26 mouse cellular contexts compared by ENCODE assay signal in the genomic region with DNA sequence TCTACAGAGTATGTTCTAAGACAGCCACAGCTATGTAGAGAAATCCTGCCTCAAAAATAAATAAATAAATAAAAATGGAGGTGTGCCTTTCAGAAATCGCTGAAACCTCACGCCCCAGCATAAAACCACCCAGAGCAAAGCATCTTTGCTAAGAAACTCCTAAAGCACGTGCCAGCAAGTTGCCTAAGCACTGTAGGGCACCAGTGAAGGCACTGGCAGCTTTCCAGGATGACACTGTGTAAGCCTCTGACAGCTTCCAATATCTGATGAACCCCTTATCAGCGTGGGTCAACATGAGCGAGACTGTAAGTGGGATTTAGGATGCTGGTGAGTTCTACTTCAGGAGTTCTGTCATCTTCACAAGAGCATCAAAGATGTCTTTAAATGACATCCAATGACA. TPM values are rescaled to one million over a fixed set of nuclear protein-coding genes. Genes with fewer than 3 reads are reported as not detected.
A peak's percentile ranks its signal among the peaks of the same experiment; 100 is the strongest.
DNase-seq lines count a peak whose midpoint lies in the region; ATAC-seq and TF ChIP-seq lines count a peak whose summit lies in the region.
"Had no signal": no experiment of that assay in that cellular context is flagged by ENCODE, and none has a peak within 500 bp of the region (broad histone marks: within the 10 kb centered on the region; RNA-seq: fewer than 3 reads in every experiment).

No protein-coding gene starts in this region.

- H3K4me3 ChIP-seq in liver, postnatal 0 days (ENCODE audit: low read depth, low read length), result no peak overlapping the region
- no peak overlapping the region for H3K4me3 ChIP-seq in liver, embryonic 11.5 days (ENCODE audit: low read depth, low read length)
- no peak overlapping the region for H3K4me3 ChIP-seq in forebrain, embryonic 12.5 days (replicated peaks)
- H3K4me3 ChIP-seq: embryonic facial prominence, embryonic 15.5 days; erythroblast, embryonic 14.5 days; forebrain, embryonic 10.5 days; forebrain, embryonic 15.5 days; heart, adult 2 months; heart, embryonic 12.5 days; hindbrain, embryonic 12.5 days had no signal

- H3K9me3 ChIP-seq in liver, postnatal 0 days (ENCODE audit: low read length), result no peaks in the 10 kb centered on the region
- no peaks in the 10 kb centered on the region for H3K9me3 ChIP-seq in liver, embryonic 11.5 days (ENCODE audit: control insufficient read depth, low read length)
- H3K9me3 ChIP-seq in forebrain, embryonic 12.5 days, result no peaks in the 10 kb centered on the region
- H3K9me3 ChIP-seq: embryonic facial prominence, embryonic 15.5 days; forebrain, embryonic 10.5 days; forebrain, embryonic 15.5 days; heart, embryonic 12.5 days; hindbrain, embryonic 12.5 days had no signal

- H3K36me3 ChIP-seq in liver, postnatal 0 days (replicated peaks; ENCODE audit: insufficient read depth, low read length), result peaks cover 3% of the 10 kb centered on the region
- peaks cover 7% of the 10 kb centered on the region; the same call in 1 of the 2 replicates for H3K36me3 ChIP-seq in liver, embryonic 11.5 days (ENCODE audit: control insufficient read depth, insufficient read depth, low read length)
- H3K36me3 ChIP-seq in forebrain, embryonic 12.5 days (replicated peaks), result peaks cover 88% of the 10 kb centered on the region

- H3K4me2 ChIP-seq in liver, postnatal 0 days (ENCODE audit: low read depth, low read length), result no peak overlapping the region
- no peak overlapping the region for H3K4me2 ChIP-seq in liver, embryonic 11.5 days
- no peak overlapping the region for H3K4me2 ChIP-seq in forebrain, embryonic 12.5 days
- H3K4me2 ChIP-seq: embryonic facial prominence, embryonic 15.5 days; forebrain, embryonic 15.5 days; heart, embryonic 12.5 days; hindbrain, embryonic 12.5 days had no signal

- TF ChIP-seq EP300 in liver, postnatal 0 days (IDR thresholded peaks at IDR 0.05; ENCODE audit: low read depth), result no peak

- no peaks in the 10 kb centered on the region for H3K4me1 ChIP-seq in liver, postnatal 0 days (ENCODE audit: insufficient read depth)
- no peaks in the 10 kb centered on the region for H3K4me1 ChIP-seq in liver, embryonic 11.5 days (replicated peaks; ENCODE audit: control insufficient read depth, insufficient read depth, low read length)
- H3K4me1 ChIP-seq in forebrain, embryonic 12.5 days, result no peaks in the 10 kb centered on the region
- H3K4me1 ChIP-seq: forebrain, embryonic 10.5 days; forebrain, embryonic 15.5 days; hindbrain, embryonic 12.5 days had no signal

- peak; percentile 29 to 34 for DNase-seq in adrenal gland, postnatal 36 days
- DNase-seq in adrenal gland, postnatal 25 days, result no peak
- peak; percentile 42 for DNase-seq in liver, postnatal 0 days
- no peak for DNase-seq in liver, embryonic 11.5 days (ENCODE audit: low spot score)
- DNase-seq in NIH3T3 (ENCODE audit: low read depth), result peak; percentile 15
- no peak for DNase-seq in right cerebral cortex, adult 2 months (ENCODE audit: low spot score in 2 of 2)
- DNase-seq: adrenal gland, adult 8-10 months; cerebellum, adult 11 months; cerebellum, adult 8-10 months; cerebellum, postnatal 14 days; embryo, embryonic 11 days; gastrocnemius, postnatal 10 days; heart, adult 2 months; heart, postnatal 4 days had no signal

- WGBS in liver, postnatal 0 days (ENCODE audit: insufficient replicate concordance), result 56% methylated on average over 5 of the region's 5 CpGs
- WGBS in liver, embryonic 11.5 days, result 77% methylated on average over 5 of the region's 5 CpGs
- 91% methylated on average over 5 of the region's 5 CpGs for WGBS in forebrain, embryonic 12.5 days

- no peak overlapping the region for H3K27ac ChIP-seq in liver, postnatal 0 days (ENCODE audit: low read depth)
- H3K27ac ChIP-seq in liver, embryonic 11.5 days (ENCODE audit: low read depth, low read length), result no peak overlapping the region
- no peak overlapping the region for H3K27ac ChIP-seq in forebrain, embryonic 12.5 days
- H3K27ac ChIP-seq: embryonic facial prominence, embryonic 15.5 days; forebrain, embryonic 10.5 days; forebrain, embryonic 15.5 days; heart, adult 2 months; hindbrain, embryonic 12.5 days had no signal

- H3K9ac ChIP-seq in liver, postnatal 0 days (replicated peaks), result no peak overlapping the region
- H3K9ac ChIP-seq in liver, embryonic 11.5 days (ENCODE audit: low read depth, low read length), result no peak overlapping the region
- no peak overlapping the region for H3K9ac ChIP-seq in forebrain, embryonic 12.5 days
- H3K9ac ChIP-seq: embryonic facial prominence, embryonic 15.5 days; forebrain, embryonic 15.5 days; heart, embryonic 12.5 days; hindbrain, embryonic 12.5 days had no signal

- peak; percentile 50 for ATAC-seq in liver, postnatal 0 days
- ATAC-seq in liver, embryonic 11.5 days (replicated peaks; ENCODE audit: low FRiP score), result no peak
- no peak for ATAC-seq in forebrain, embryonic 12.5 days (ENCODE audit: low FRiP score)
- ATAC-seq: activated CD4-positive, CD25-positive, alpha-beta regulatory T cell, adult 4 months; forebrain, embryonic 15.5 days; hindbrain, embryonic 16.5 days; inflammation-experienced regulatory T-cells, adult 6 months; intestine, postnatal 0 days; Patski had no signal

- no peak for TF ChIP-seq CTCF in liver, postnatal 0 days (IDR thresholded peaks at IDR 0.05; ENCODE audit: low read depth)

- no peaks in the 10 kb centered on the region for H3K27me3 ChIP-seq in liver, postnatal 0 days (ENCODE audit: insufficient read depth, low read length)
- H3K27me3 ChIP-seq in liver, embryonic 11.5 days (replicated peaks; ENCODE audit: control insufficient read depth, insufficient read depth, low read length), result no peaks in the 10 kb centered on the region
- H3K27me3 ChIP-seq in forebrain, embryonic 12.5 days, result no peaks in the 10 kb centered on the region
- H3K27me3 ChIP-seq: embryonic facial prominence, embryonic 15.5 days; forebrain, embryonic 15.5 days; heart, embryonic 12.5 days; hindbrain, embryonic 12.5 days; Patski had no signal

RNA-seq across cellular contexts. Expression of gene Angel2, which starts 26.1 kb away (rescaled TPM):
- total RNA-seq in adrenal gland, postnatal 36 days (2021), result 10 to 100 TPM; 44.0 to 54.1 TPM
- total RNA-seq in adrenal gland, postnatal 25 days (2021), result 44.3 and 56.8 TPM in 2 replicates
- polyA plus RNA-seq in liver, postnatal 0 days (2015; fragmentation: Nextera tagmentation; extraction: Ambion mirVana), result 13.3 and 15.8 TPM in 2 replicates
- 32.1 and 34.1 TPM in 2 replicates for polyA plus RNA-seq in liver, embryonic 11.5 days (2014; fragmentation: Nextera tagmentation; extraction: Ambion mirVana)
- 63.7 and 65.3 TPM in 2 replicates for polyA plus RNA-seq in forebrain, embryonic 12.5 days (2016; fragmentation: Nextera tagmentation; extraction: Ambion mirVana)

RNA-seq across cellular contexts. Expression of gene Vash2, which starts 28.1 kb away (rescaled TPM):
- total RNA-seq in adrenal gland, postnatal 36 days (2021), result under 1 TPM; 0.10 to 0.20 TPM
- 0.48 and 0.49 TPM in 2 replicates for total RNA-seq in adrenal gland, postnatal 25 days (2021)
- polyA plus RNA-seq in liver, postnatal 0 days (2015; fragmentation: Nextera tagmentation; extraction: Ambion mirVana), result 0.27 and 0.31 TPM in 2 replicates
- polyA plus RNA-seq in liver, embryonic 11.5 days (2014; fragmentation: Nextera tagmentation; extraction: Ambion mirVana), result 12.8 and 14.2 TPM in 2 replicates
- 65.0 and 65.5 TPM in 2 replicates for polyA plus RNA-seq in forebrain, embryonic 12.5 days (2016; fragmentation: Nextera tagmentation; extraction: Ambion mirVana)

RNA-seq across cellular contexts. Expression of gene Rps6kc1, which starts 39.4 kb away (rescaled TPM):
- total RNA-seq in adrenal gland, postnatal 36 days (2021), result 10 to 100 TPM; 27.8 to 31.0 TPM
- total RNA-seq in adrenal gland, postnatal 25 days (2021), result 24.9 and 27.1 TPM in 2 replicates
- polyA plus RNA-seq in liver, postnatal 0 days (2015; fragmentation: Nextera tagmentation; extraction: Ambion mirVana), result 2.9 and 3.9 TPM in 2 replicates
- polyA plus RNA-seq in liver, embryonic 11.5 days (2014; fragmentation: Nextera tagmentation; extraction: Ambion mirVana), result 10.0 and 11.1 TPM in 2 replicates
- 22.5 and 25.5 TPM in 2 replicates for polyA plus RNA-seq in forebrain, embryonic 12.5 days (2016; fragmentation: Nextera tagmentation; extraction: Ambion mirVana)

Comparison
In these comparisons a context has a peak if more than half of its experiments do, and no peak if none do; other contexts are left out.
1. DNase-seq: peak in adrenal gland, postnatal 36 days (2 of 2), liver, postnatal 0 days (single experiment) and NIH3T3 (single experiment); none in adrenal gland, postnatal 25 days (single experiment), liver, embryonic 11.5 days (single experiment) and right cerebral cortex, adult 2 months (0 of 2).
2. RNA of gene Vash2, which starts 28.1 kb away (polyA plus RNA-seq): 65.0 to 65.5 TPM in forebrain, embryonic 12.5 days and 12.8 to 14.2 TPM in liver, embryonic 11.5 days; 0.27 to 0.31 TPM in liver, postnatal 0 days; every median in the first group is over 10 times any median in the second.